Mouse (Mus musculus) CH12.LX (cell line): ENCODE results near the gene Chchd6. TPM values are rescaled to one million over a fixed set of nuclear protein-coding genes. Genes with fewer than 3 reads are reported as not detected.

Experiments
- DNase-seq: peaks from one replicate; pipeline ENCODE4 v3.0.0-alpha.2; 2013; ENCODE audit errors: extremely low read depth
- H3K27ac ChIP-seq: 2 replicates; pipeline ENCODE4 v1.5.1; 2012; ENCODE audit warnings: low read depth, mild to moderate bottlenecking, control low read depth, moderate library complexity; ENCODE audit not compliant: insufficient read depth
- H3K27me3 ChIP-seq: replicated peaks from 2 replicates; pipeline ENCODE3; 2012; ENCODE audit warnings: inconsistent platforms
- H3K36me3 ChIP-seq, 2 experiments: replicated peaks in 1 of 2; 2 replicates each; pipeline versions ENCODE3 to v1.6.1; 2012; ENCODE audit warnings: inconsistent platforms in 1 of 2, low read length in 1 of 2, mild to moderate bottlenecking in 1 of 2, mixed read lengths in 1 of 2, moderate library complexity in 1 of 2; ENCODE audit not compliant: control insufficient read depth in 1 of 2, insufficient read depth in 1 of 2
- H3K4me1 ChIP-seq, 2 experiments: 2 replicates each; pipeline ENCODE4 v1.6.1; 2012; ENCODE audit warnings: inconsistent platforms in 1 of 2, moderate library complexity in 1 of 2; ENCODE audit not compliant: insufficient read depth in 2 of 2, control insufficient read depth in 1 of 2
- H3K4me2 ChIP-seq: 2 replicates; pipeline ENCODE4 v1.6.1; 2012; ENCODE audit warnings: low read depth, mild to moderate bottlenecking, control low read depth; ENCODE audit not compliant: poor library complexity, insufficient read depth, severe bottlenecking
- H3K4me3 ChIP-seq, 3 experiments: fragments of 150-350 bp in 1 of 3; sonication (generic) in 1 of 3; replicated peaks in 1 of 3; 2 replicates each; pipeline versions ENCODE3 to v1.5.1; 2011 to 2012; ENCODE audit warnings: low read depth in 2 of 3, low read length in 2 of 3, mild to moderate bottlenecking in 2 of 3, moderate library complexity in 2 of 3, control low read depth in 1 of 3, improper control_type of control experiment in 1 of 3, inconsistent platforms in 1 of 3, mixed read lengths in 1 of 3; ENCODE audit not compliant: poor library complexity in 1 of 3
- H3K79me2 ChIP-seq: replicated peaks from 2 replicates; pipeline ENCODE4 v1.6.1; 2012; ENCODE audit warnings: mild to moderate bottlenecking, moderate library complexity; ENCODE audit not compliant: control insufficient read depth, poor library complexity, insufficient read depth, severe bottlenecking; ENCODE audit errors: extremely low read depth
- H3K9ac ChIP-seq: 2 replicates; pipeline ENCODE4 v1.6.1; 2012; ENCODE audit warnings: low read depth, mild to moderate bottlenecking, control low read depth, moderate library complexity; ENCODE audit not compliant: insufficient read depth
- H3K9me3 ChIP-seq: replicated peaks from 2 replicates; pipeline ENCODE3; 2012; ENCODE audit warnings: low read length, inconsistent platforms, mixed read lengths
- BHLHE40 ChIP-seq: IDR thresholded peaks from 2 replicates; pipeline ENCODE4 v1.6.1; 2011; ENCODE audit warnings: mild to moderate bottlenecking, low read depth, low read length, improper control_type of control experiment
- CHD1 ChIP-seq: IDR thresholded peaks from 2 replicates; pipeline ENCODE4 v1.6.1; 2012; ENCODE audit warnings: low read depth, low read length, improper control_type of control experiment, inconsistent platforms
- CHD2 ChIP-seq: IDR thresholded peaks from 2 replicates; pipeline ENCODE4 v1.6.1; 2011; ENCODE audit warnings: low read length, improper control_type of control experiment
- CTCF ChIP-seq, 2 experiments: IDR thresholded peaks in 1 of 2; conservative IDR thresholded peaks in 1 of 2; 2 replicates each; pipeline ENCODE4 v1.5.1; 2011 to 2012; ENCODE audit warnings: low read depth in 2 of 2, low read length in 2 of 2, improper control_type of control experiment in 1 of 2, inconsistent platforms in 1 of 2, mild to moderate bottlenecking in 1 of 2, moderate library complexity in 1 of 2
- E2F4 ChIP-seq: IDR thresholded peaks from 2 replicates; pipeline ENCODE4 v1.6.1; 2011; ENCODE audit warnings: low read depth, low read length, improper control_type of control experiment; ENCODE audit not compliant: insufficient replicate concordance
- EP300 ChIP-seq: IDR thresholded peaks from 2 replicates; pipeline ENCODE4 v1.6.1; 2011; ENCODE audit warnings: low read length, improper control_type of control experiment
- ETS1 ChIP-seq: conservative IDR thresholded peaks from 2 replicates; pipeline ENCODE4 v1.6.1; 2012; ENCODE audit warnings: low read depth, mild to moderate bottlenecking, inconsistent platforms, low read length, improper control_type of control experiment, moderate library complexity
- IRF4 ChIP-seq: IDR thresholded peaks from 2 replicates; pipeline ENCODE4 v1.6.1; 2014; ENCODE audit warnings: low read depth, mild to moderate bottlenecking, inconsistent platforms, low read length, improper control_type of control experiment
- JUN ChIP-seq: IDR thresholded peaks from 2 replicates; pipeline ENCODE4 v1.6.1; 2011; ENCODE audit warnings: low read depth, mild to moderate bottlenecking, low read length, improper control_type of control experiment, moderate library complexity; ENCODE audit not compliant: insufficient read depth
- JUND ChIP-seq: conservative IDR thresholded peaks from 2 replicates; pipeline ENCODE4 v1.6.1; 2011; ENCODE audit warnings: low read depth, low read length, improper control_type of control experiment
- MAFK ChIP-seq: IDR thresholded peaks from 2 replicates; pipeline ENCODE4 v1.6.1; 2011; ENCODE audit warnings: low read length, improper control_type of control experiment; ENCODE audit not compliant: insufficient replicate concordance
- MAX ChIP-seq: IDR thresholded peaks from 2 replicates; pipeline ENCODE4 v1.6.1; 2011; ENCODE audit warnings: low read length, improper control_type of control experiment
- MEF2A ChIP-seq: IDR thresholded peaks from 2 replicates; pipeline ENCODE4 v1.6.1; 2014; ENCODE audit warnings: low read depth, mild to moderate bottlenecking, inconsistent platforms, low read length, improper control_type of control experiment, borderline replicate concordance
- MXI1 ChIP-seq: IDR thresholded peaks from 2 replicates; pipeline ENCODE4 v1.6.1; 2011; ENCODE audit warnings: mild to moderate bottlenecking, low read depth, low read length, improper control_type of control experiment
- TCF12 ChIP-seq: IDR thresholded peaks from 2 replicates; pipeline ENCODE4 v1.6.1; 2014; ENCODE audit warnings: low read depth, mild to moderate bottlenecking, inconsistent platforms, low read length, improper control_type of control experiment
- ZC3H11A ChIP-seq: IDR thresholded peaks from 2 replicates; pipeline ENCODE4 v1.6.1; 2012; ENCODE audit warnings: low read depth, mild to moderate bottlenecking, inconsistent platforms, low read length, improper control_type of control experiment
- ZNF384 ChIP-seq: IDR thresholded peaks from 2 replicates; pipeline ENCODE4 v1.6.1; 2012; ENCODE audit warnings: low read depth, low read length, improper control_type of control experiment, inconsistent platforms
- dilution Hi-C: fragments of 300-500 bp; cut with MboI; formaldehyde crosslinking; loops from 2 replicates; pipeline ENCODE4 v1.14.3; 2020; ENCODE audit warnings: low sequenced_read_pairs; ENCODE audit not compliant: extremely low pct_unique_long_range_greater_than_20kb, extremely low pct_ligation_motif_present
- in situ Hi-C: fragments of 300-500 bp; cut with MboI; formaldehyde crosslinking; loops from 3 replicates; pipeline ENCODE4 v1.14.3; 2019; ENCODE audit warnings: low sequenced_read_pairs, low pct_ligation_motif_present, low pct_unique_long_range_greater_than_20kb, mixed read lengths
- polyA plus RNA-seq: library from polyadenylated mRNA; unstranded; fragments of >175 nt; gene quantifications from 2 replicates; pipeline ENCODE4 v1.2.1, GENCODE M21; 2012; ENCODE audit warnings: low read depth; ENCODE audit not compliant: insufficient read length
- total RNA-seq, 2 experiments: library from RNA; depleted of rRNA; stranded (reverse); fragments of 300-350 nt in 1 of 2; fragments of >200 nt in 1 of 2; gene quantifications; 2 replicates each; pipeline ENCODE4 v1.2.3; 2012 to 2014

The Chchd6 gene
- total and polyA plus RNA-seq, 3 experiments = 33.3 to 41.5 (median 41.3) TPM

DNA sequence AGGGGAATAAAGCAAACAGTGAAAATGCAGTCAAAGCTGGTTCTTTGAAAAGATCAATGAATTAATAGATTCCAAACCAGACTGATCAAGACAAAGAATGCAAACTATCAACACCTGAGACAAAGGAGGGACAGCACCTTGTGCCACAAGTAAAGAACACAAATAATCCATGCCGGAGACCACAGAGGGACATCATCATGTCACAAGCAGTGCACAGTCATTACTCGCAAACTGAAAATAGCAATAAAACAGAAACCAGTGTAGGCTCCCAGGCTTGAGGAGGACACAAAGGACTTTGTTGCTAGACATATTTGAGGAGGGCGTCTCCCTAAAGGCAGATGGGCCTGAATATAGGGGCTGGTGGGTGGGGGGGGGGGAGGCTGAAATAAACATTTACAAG, 105.1 kb downstream of the Chchd6 start:
- H3K4me3 ChIP-seq = no peak overlapping the region
- H3K4me1 ChIP-seq = peaks cover 11 to 36% of the 10 kb centered on the region in 2 experiments
- TF ChIP-seq CHD1 (peak; percentile 66; the same call in 1 of the 2 replicates), TCF12 (peak; percentile 65), EP300 (peak; percentile 82), MEF2A (peak; percentile 97), IRF4 (peak; percentile 92), CTCF (conservative IDR thresholded peaks at IDR 0.05 in 1 of 2, IDR thresholded peaks at IDR 0.05 in 1 of 2; ENCODE audit: low read depth in 2 of 2, low read length in 2 of 2) (no peak), ZNF384 (no peak), ETS1 (peak; percentile 87), BHLHE40 (peak; percentile 75), CHD2 (peak; percentile 19; the same call in 1 of the 2 replicates), JUND (0 out of 2 replicates have a peak, but pooled peaks have one; percentile 51), ZC3H11A (no peak), MXI1 (peak; percentile 25; the same call in 1 of the 2 replicates), MAFK (0 out of 2 replicates have a peak, but pooled peaks have one; percentile 13), JUN (peak; percentile 43; the same call in 1 of the 2 replicates), E2F4 (no peak), MAX (0 out of 2 replicates have a peak, but pooled peaks have one; percentile 8)
- TF ChIP-seq, all 38 proteins: peak for 13
- H3K27ac ChIP-seq = no peak overlapping the region
- dilution Hi-C loops (no loop called here), in situ Hi-C loops (no loop called here)
- H3K27me3 ChIP-seq = no peaks in the 10 kb centered on the region
- peak overlapping the region; percentile 25 for H3K4me2 ChIP-seq
- no peaks in the 10 kb centered on the region for H3K9me3 ChIP-seq
- no peaks in the 10 kb centered on the region for H3K79me2 ChIP-seq
- peak; percentile 72 for DNase-seq
- no peak overlapping the region for H3K9ac ChIP-seq
- H3K36me3 ChIP-seq = no peaks in the 10 kb centered on the region

DNA sequence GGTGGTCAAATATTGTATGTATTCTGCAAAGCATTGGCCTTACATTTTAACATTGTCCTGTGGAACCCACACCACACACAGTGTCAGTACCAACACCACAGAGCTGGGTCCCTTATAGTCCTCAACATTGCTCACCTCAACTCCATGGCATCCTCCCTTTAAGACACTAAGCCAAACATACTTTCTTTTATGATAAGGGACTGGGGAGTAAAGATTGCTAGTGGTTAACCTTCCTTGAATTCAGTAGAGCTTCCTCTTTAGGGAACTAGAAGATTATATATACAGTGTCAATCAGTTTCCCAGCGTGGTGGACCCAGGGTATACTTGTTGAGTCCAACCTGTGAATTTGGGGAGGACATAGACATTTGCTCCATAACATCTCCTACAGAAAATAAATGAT, 105.9 kb downstream of the Chchd6 start:
- Histone ChIP-seq H3K27ac (no peak overlapping the region), H3K4me3 (no peak overlapping the region), H3K4me1 (peaks cover 11 to 33% of the 10 kb centered on the region in 2 experiments), H3K9me3 (no peaks in the 10 kb centered on the region), H3K9ac (no peak overlapping the region), H3K4me2 (no peak overlapping the region), H3K27me3 (no peaks in the 10 kb centered on the region), H3K79me2 (no peaks in the 10 kb centered on the region), H3K36me3 (no peaks in the 10 kb centered on the region)
- dilution Hi-C loops = no loop called here
- in situ Hi-C loops = no loop called here
- no peak for DNase-seq
- TF ChIP-seq CHD1 (no peak), ZNF384 (no peak)
- TF ChIP-seq, all 38 proteins: peak for 0
